Mouse (Mus musculus) lung, adult 2 months (tissue): ENCODE data around the gene Zdhhc11. TPM values are rescaled to one million over a fixed set of nuclear protein-coding genes. Genes with fewer than 3 reads are reported as not detected.
"Not testable (repeated sequence)": the region's sequence is repeated elsewhere in the genome, so short reads cannot be mapped to it uniquely, and the experiment has no call there.

Experiments
- DNase-seq: peaks from one replicate; pipeline ENCODE4 v3.0.0; 2022
- H3K4me1 ChIP-seq: fragments of 200-500 bp; 2 replicates; pipeline ENCODE4 v1.6.1; 2011; ENCODE audit warnings: low read length; ENCODE audit not compliant: control insufficient read depth, insufficient read depth
- H3K4me3 ChIP-seq: fragments of 200-500 bp; replicated peaks from 2 replicates; pipeline ENCODE3; 2011; ENCODE audit warnings: low read depth, mild to moderate bottlenecking, control low read depth, low read length; ENCODE audit errors: extremely low read depth
- CTCF ChIP-seq: fragments of 200-500 bp; IDR thresholded peaks from 2 replicates; pipeline ENCODE4 v1.5.1; 2011; ENCODE audit warnings: mild to moderate bottlenecking, low read length, control low read depth; ENCODE audit not compliant: insufficient read depth
- POLR2A ChIP-seq: fragments of 200-500 bp; IDR thresholded peaks from 2 replicates; pipeline ENCODE4 v1.6.1; 2011; ENCODE audit warnings: low read depth, mild to moderate bottlenecking, control low read depth, low read length, borderline replicate concordance; ENCODE audit errors: extremely low read depth
- WGBS: fragments of 180-500 bp; shearing (Covaris S2); methylation state at CpG from one replicate; pipeline ENCODE4 v1.1.7; 2018; 5-methylcytosine and 5-hydroxymethylcytosine counted together
- polyA plus RNA-seq: library from polyadenylated mRNA; depleted of rRNA; stranded (reverse); fragments of >200 nt; gene quantifications from 2 replicates; pipeline ENCODE4 v1.2.3, GENCODE M21; 2012

Gene Zdhhc11
- polyA plus RNA-seq, 1 experiment = not detected

- 48% methylated on average over 4 of the region's 4 CpGs for WGBS
- Histone ChIP-seq H3K4me1 (no peaks in the 10 kb centered on the region), H3K4me3 (no peak overlapping the region)
- TF ChIP-seq POLR2A (no peak), CTCF (no peak)
- no peak for DNase-seq
Measured at GRCm38 (mm10) chr13:74001492-74001891, 37.8 kb downstream of the Zdhhc11 start.

DNA sequence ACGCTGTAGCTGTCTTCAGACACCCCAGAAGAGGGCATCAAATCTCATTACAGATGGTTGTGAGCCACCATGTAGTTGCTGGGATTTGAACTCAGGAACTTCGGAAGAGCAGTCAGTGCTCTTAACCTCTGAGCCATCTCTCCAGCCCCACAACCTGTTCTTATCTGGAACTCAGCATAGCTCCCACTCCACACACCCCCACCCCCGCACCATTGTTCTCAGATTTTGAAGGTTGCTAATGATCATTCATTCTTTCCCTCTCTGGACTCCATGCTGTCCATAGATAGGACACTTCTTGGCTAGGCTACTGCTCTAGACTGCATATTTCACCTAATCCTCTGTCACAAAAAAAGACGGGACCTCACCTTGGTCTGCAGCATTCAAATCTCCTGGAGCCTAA is 43.2 kb downstream of the Zdhhc11 start:
- WGBS = 91% methylated on average over 4 of the region's 4 CpGs

GRCm38 (mm10) chr13:74008216-74008615 is 44.6 kb downstream of the Zdhhc11 start:
- H3K4me3 ChIP-seq, H3K4me1 ChIP-seq, DNase-seq: not testable (repeated sequence)
- 52% methylated on average over 2 of the region's 2 CpGs for WGBS

More for the DNA sequence above, 43.2 kb downstream of the Zdhhc11 start:
- not testable (repeated sequence) for H3K4me3 ChIP-seq, H3K4me1 ChIP-seq, DNase-seq

- 1% methylated on average over 56 of the region's 56 CpGs for WGBS
- DNase-seq = peak; percentile 93
Measured at GRCm38 (mm10) chr13:74008948-74009718, 45.5 kb downstream of the Zdhhc11 start, which contains the start of gene Tppp. Gene Tppp, plus strand, starts transcription at chr13:74009407.

DNA sequence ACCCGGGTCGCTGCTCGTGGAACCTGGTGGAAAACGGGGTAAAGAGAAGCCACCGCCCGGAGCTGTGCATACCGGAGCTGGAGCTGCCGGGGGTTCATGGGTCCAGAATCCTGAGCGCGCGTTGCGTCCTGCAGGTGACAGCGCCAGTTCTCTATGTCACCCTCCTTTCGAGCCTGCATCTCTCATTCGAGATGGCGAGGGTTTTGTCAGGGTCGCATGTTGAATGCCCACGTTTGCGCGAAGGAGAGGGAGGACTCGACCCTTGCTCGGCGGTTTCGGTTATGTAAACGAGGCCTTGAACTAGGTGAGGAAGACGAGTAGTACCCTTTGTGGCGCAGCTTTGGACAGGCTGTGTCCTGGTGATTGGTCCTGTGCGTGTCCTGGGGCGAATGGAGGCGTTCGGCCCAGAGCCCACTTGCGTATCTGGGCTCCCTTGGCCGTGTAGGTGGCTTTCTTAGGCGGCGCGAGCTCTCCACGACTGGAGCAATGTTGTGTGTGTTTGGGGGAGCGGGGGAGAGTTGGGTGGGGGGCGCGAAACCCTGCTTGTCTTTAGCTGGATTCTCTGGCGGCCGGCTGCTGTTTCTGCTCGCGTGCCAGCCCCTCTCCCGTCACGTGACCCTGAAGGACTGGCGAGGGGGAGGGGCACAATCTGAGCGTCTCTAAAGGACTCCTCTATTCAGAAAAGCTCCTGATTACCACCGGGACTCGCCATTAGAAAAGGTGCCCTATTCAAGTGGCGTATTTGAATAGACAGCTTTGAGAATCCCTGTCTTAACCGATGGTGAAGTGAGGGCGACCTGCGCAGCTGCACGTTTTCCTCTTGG is 46.4 kb downstream of the Zdhhc11 start:
- no peak for TF ChIP-seq POLR2A
- no peak for TF ChIP-seq CTCF
- 1% methylated on average over 55 of the region's 55 CpGs for WGBS
- Histone ChIP-seq H3K4me1 (no peaks in the 10 kb centered on the region), H3K4me3 (peak overlapping the region; percentile 72)
- peak; percentile 76 for DNase-seq

More at GRCm38 (mm10) chr13:74008948-74009718, 45.5 kb downstream of the Zdhhc11 start, which contains the start of gene Tppp:
- no peak for TF ChIP-seq CTCF
- peak; percentile 69; the same call in 1 of the 2 replicates for TF ChIP-seq POLR2A
- H3K4me3 ChIP-seq = peak within 1 kb of the TSS; percentile 72
- no peaks in the 10 kb centered on the region for H3K4me1 ChIP-seq

GRCm38 (mm10) chr13:74010678-74011077 is 47.0 kb downstream of the Zdhhc11 start:
- no peaks in the 10 kb centered on the region for H3K4me1 ChIP-seq
- peak overlapping the region; percentile 72 for H3K4me3 ChIP-seq
- 12% methylated on average over 3 of the region's 3 CpGs for WGBS
- TF ChIP-seq POLR2A (no peak), CTCF (no peak)
- DNase-seq = no peak

DNA sequence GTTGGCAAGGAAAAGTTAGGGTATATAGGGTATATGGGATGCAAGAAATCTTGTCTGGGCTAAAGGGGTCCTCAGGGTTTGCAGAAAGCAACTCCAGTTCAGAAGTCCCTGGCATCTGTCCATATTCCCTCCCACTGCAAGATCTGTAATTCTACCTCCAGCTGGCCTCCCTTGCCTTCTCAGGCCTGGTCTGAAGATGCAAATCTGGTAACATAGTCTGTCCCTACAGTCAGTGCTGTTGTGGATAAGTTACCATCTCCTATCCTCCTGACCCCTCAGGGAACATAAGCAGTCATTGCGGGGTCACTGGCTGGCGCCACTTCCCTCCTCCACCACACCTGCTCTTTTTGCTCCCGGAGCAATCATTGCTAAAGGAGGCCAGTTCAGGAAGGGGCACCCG is 52.3 kb downstream of the Zdhhc11 start:
- DNase-seq = no peak
- TF ChIP-seq POLR2A = no peak
- no peak for TF ChIP-seq CTCF
- no peak overlapping the region for H3K4me3 ChIP-seq
- no peaks in the 10 kb centered on the region; the same call in 1 of the 2 replicates for H3K4me1 ChIP-seq
- WGBS = 77% methylated on average over 4 of the region's 4 CpGs

- H3K4me1 ChIP-seq = no peaks in the 10 kb centered on the region; the same call in 1 of the 2 replicates
- WGBS = 71% methylated on average over 4 of the region's 4 CpGs
- no peak for TF ChIP-seq POLR2A
- no peak for TF ChIP-seq CTCF
- H3K4me3 ChIP-seq = no peak overlapping the region
- no peak for DNase-seq
Measured at GRCm38 (mm10) chr13:74017426-74017825, 53.8 kb downstream of the Zdhhc11 start.

GRCm38 (mm10) chr13:74019006-74019405 is 55.4 kb downstream of the Zdhhc11 start:
- WGBS = 60% methylated on average over 8 of the region's 8 CpGs
- not testable (repeated sequence) for H3K4me3 ChIP-seq, H3K4me1 ChIP-seq, DNase-seq
